8 mouse cellular contexts compared by ENCODE assay signal in the genomic region with DNA sequence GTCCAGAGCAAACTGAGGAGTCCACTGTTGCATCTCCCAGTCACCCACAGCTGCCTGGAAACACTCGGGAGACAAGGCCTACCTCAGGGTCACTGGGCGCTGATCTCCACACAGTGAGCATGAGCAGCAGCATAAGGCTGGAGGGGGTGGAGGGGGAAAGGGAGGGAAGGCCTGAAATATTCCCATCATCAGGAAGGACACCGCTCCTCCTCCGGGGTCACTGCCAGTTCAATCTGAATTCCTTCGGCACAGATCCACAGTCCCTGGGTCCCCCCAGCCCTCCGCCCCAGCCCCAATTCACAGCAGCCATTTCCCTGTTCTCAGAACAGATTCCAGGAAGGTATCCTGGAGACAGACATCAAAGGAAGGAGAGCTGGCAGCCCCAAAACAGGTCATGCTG. TPM values are rescaled to one million over a fixed set of nuclear protein-coding genes. Genes with fewer than 3 reads are reported as not detected.
DNase-seq lines count a peak whose midpoint lies in the region; ATAC-seq and TF ChIP-seq lines count a peak whose summit lies in the region.
"Had no signal": no experiment of that assay in that cellular context is flagged by ENCODE, and none has a peak within 500 bp of the region (broad histone marks: within the 10 kb centered on the region; RNA-seq: fewer than 3 reads in every experiment).

No protein-coding gene starts in this region.

- TF ChIP-seq CTCF in kidney, adult 2 months (conservative IDR thresholded peaks at IDR 0.05; ENCODE audit: insufficient read depth, insufficient read length, low read depth, low read length): no peak
- TF ChIP-seq CTCF in brain, embryonic 14.5 days (IDR thresholded peaks at IDR 0.05; ENCODE audit: borderline replicate concordance, extremely low read depth, insufficient read depth, insufficient read length): no peak

- 13% methylated on average over 6 of the region's 6 CpGs for WGBS in kidney, embryonic 15.5 days
- 32% methylated on average over 6 of the region's 6 CpGs for WGBS in kidney, adult 2 months
- WGBS in hindbrain, embryonic 11.5 days: 7% methylated on average over 6 of the region's 6 CpGs
- 3% methylated on average over 6 of the region's 6 CpGs for WGBS in neural tube, embryonic 11.5 days

- H3K4me1 ChIP-seq in kidney, embryonic 15.5 days: peaks cover 56% of the 10 kb centered on the region
- no peaks in the 10 kb centered on the region for H3K4me1 ChIP-seq in kidney, adult 2 months (ENCODE audit: control insufficient read depth, insufficient read depth, low read length)
- peaks cover 9% of the 10 kb centered on the region for H3K4me1 ChIP-seq in hindbrain, embryonic 11.5 days (replicated peaks; ENCODE audit: control insufficient read depth, insufficient read depth, low read length)
- H3K4me1 ChIP-seq in neural tube, embryonic 11.5 days (ENCODE audit: control insufficient read depth, insufficient read depth, low read length): peaks cover 60% of the 10 kb centered on the region

- H3K27ac ChIP-seq in kidney, embryonic 15.5 days: peak overlapping the region; percentile 83
- H3K27ac ChIP-seq in kidney, adult 2 months (ENCODE audit: insufficient read depth, low read depth, low read length): no peak overlapping the region
- no peak overlapping the region for H3K27ac ChIP-seq in hindbrain, embryonic 11.5 days (ENCODE audit: low read depth, low read length)
- peak overlapping the region; percentile 72 for H3K27ac ChIP-seq in neural tube, embryonic 11.5 days (ENCODE audit: low read depth, low read length)

- H3K4me3 ChIP-seq in kidney, embryonic 15.5 days (replicated peaks): no peak overlapping the region
- no peak overlapping the region for H3K4me3 ChIP-seq in kidney, adult 2 months (ENCODE audit: insufficient read depth, low read depth, low read length)
- no peak overlapping the region for H3K4me3 ChIP-seq in hindbrain, embryonic 11.5 days (ENCODE audit: low read depth, low read length)
- H3K4me3 ChIP-seq in neural tube, embryonic 11.5 days (ENCODE audit: low read depth, low read length): no peak overlapping the region

- H3K4me2 ChIP-seq in kidney, embryonic 15.5 days: peak overlapping the region; percentile 7; the same call in 1 of the 2 replicates
- H3K4me2 ChIP-seq in hindbrain, embryonic 11.5 days (replicated peaks; ENCODE audit: low read depth, low read length): 0 out of 2 replicates have a peak overlapping the region, but pooled peaks have one; percentile 1
- no peak overlapping the region; the same call in 1 of the 2 replicates for H3K4me2 ChIP-seq in neural tube, embryonic 11.5 days (ENCODE audit: low read depth)

- no peak for DNase-seq in kidney, adult 2 months
- DNase-seq in brain, embryonic 14.5 days (ENCODE audit: low read depth): peak; percentile 68
- DNase-seq in hindbrain, embryonic 11.5 days (ENCODE audit: low spot score): peak; percentile 54
- peak; percentile 74 for DNase-seq in neural tube, embryonic 11.5 days (ENCODE audit: low spot score)
- DNase-seq in testis, postnatal 10 days (ENCODE audit: low spot score): no peak

- no peaks in the 10 kb centered on the region for H3K9me3 ChIP-seq in kidney, embryonic 15.5 days (replicated peaks)
- no peaks in the 10 kb centered on the region for H3K9me3 ChIP-seq in hindbrain, embryonic 11.5 days (ENCODE audit: control insufficient read depth, low read length)
- H3K9me3 ChIP-seq in neural tube, embryonic 11.5 days (ENCODE audit: control insufficient read depth, low read length): no peaks in the 10 kb centered on the region

- H3K9ac ChIP-seq in kidney, embryonic 15.5 days: no peak overlapping the region
- H3K9ac ChIP-seq in hindbrain, embryonic 11.5 days (ENCODE audit: low read depth, low read length): 0 out of 2 replicates have a peak overlapping the region, but pooled peaks have one; percentile 7
- H3K9ac ChIP-seq in neural tube, embryonic 11.5 days (ENCODE audit: low read length): no peak overlapping the region

- ATAC-seq in kidney, embryonic 15.5 days (replicated peaks; ENCODE audit: low FRiP score): peak; percentile 63
- ATAC-seq in hindbrain, embryonic 11.5 days (ENCODE audit: low FRiP score): peak; percentile 60
- peak; percentile 80 for ATAC-seq in neural tube, embryonic 11.5 days (ENCODE audit: insufficient read depth, low FRiP score, low TSS enrichment)
- ATAC-seq in megakaryocyte progenitor cell, adult 5-6 weeks (replicated peaks; ENCODE audit: poor library complexity): no peak
- ATAC-seq: Patski had no signal

- no peak for TF ChIP-seq POLR2A in kidney, adult 2 months (IDR thresholded peaks at IDR 0.05; ENCODE audit: low read depth, low read length)
- TF ChIP-seq POLR2A in brain, embryonic 14.5 days (IDR thresholded peaks at IDR 0.05; ENCODE audit: borderline replicate concordance, extremely low read depth, insufficient read depth, insufficient read length, poor library complexity, severe bottlenecking): no peak

- H3K27me3 ChIP-seq in kidney, embryonic 15.5 days: no peaks in the 10 kb centered on the region
- H3K27me3 ChIP-seq in kidney, adult 2 months (replicated peaks; ENCODE audit: control insufficient read depth, insufficient read depth, low read length): no peaks in the 10 kb centered on the region
- no peaks in the 10 kb centered on the region for H3K27me3 ChIP-seq in hindbrain, embryonic 11.5 days (ENCODE audit: control insufficient read depth, insufficient read depth, low read length)
- no peaks in the 10 kb centered on the region for H3K27me3 ChIP-seq in neural tube, embryonic 11.5 days (ENCODE audit: control insufficient read depth, insufficient read depth, low read length)
- H3K27me3 ChIP-seq: Patski had no signal

- H3K36me3 ChIP-seq in kidney, embryonic 15.5 days: no peaks in the 10 kb centered on the region
- no peaks in the 10 kb centered on the region for H3K36me3 ChIP-seq in kidney, adult 2 months (ENCODE audit: control insufficient read depth, insufficient read depth, low read length)
- H3K36me3 ChIP-seq in hindbrain, embryonic 11.5 days (ENCODE audit: control insufficient read depth, insufficient read depth, low read length): no peaks in the 10 kb centered on the region
- H3K36me3 ChIP-seq in neural tube, embryonic 11.5 days (ENCODE audit: control insufficient read depth, insufficient read depth, low read length): no peaks in the 10 kb centered on the region; the same call in 1 of the 2 replicates

RNA-seq across cellular contexts. Expression of a gene that starts 35.8 kb away (rescaled TPM):
- polyA plus RNA-seq in kidney, embryonic 15.5 days (2015; fragmentation: Nextera tagmentation; extraction: Ambion mirVana): 30.2 and 33.1 TPM in 2 replicates
- polyA plus RNA-seq in kidney, adult 2 months (2012; rRNA removed): 10.0 and 10.6 TPM in 2 replicates
- 33.9 and 40.9 TPM in 2 replicates for polyA plus RNA-seq in brain, embryonic 14.5 days (2012; rRNA removed)
- polyA plus RNA-seq in hindbrain, embryonic 11.5 days (2014; fragmentation: Nextera tagmentation; extraction: Ambion mirVana): 40.0 and 45.2 TPM in 2 replicates
- polyA plus RNA-seq in neural tube, embryonic 11.5 days (2014; fragmentation: Nextera tagmentation; extraction: Ambion mirVana): 55.3 and 57.7 TPM in 2 replicates
- 20.7 and 23.9 TPM in 2 replicates for total RNA-seq in megakaryocyte progenitor cell, adult 5-6 weeks (2015)
- total RNA-seq in megakaryocyte progenitor cell, adult 5-6 weeks (2017): 20.0 and 26.5 TPM in 2 replicates

RNA-seq across cellular contexts. Expression of a gene that starts 43.6 kb away (rescaled TPM):
- polyA plus RNA-seq in kidney, embryonic 15.5 days (2015; fragmentation: Nextera tagmentation; extraction: Ambion mirVana): 105 and 111 TPM in 2 replicates
- 16.1 and 17.4 TPM in 2 replicates for polyA plus RNA-seq in kidney, adult 2 months (2012; rRNA removed)
- polyA plus RNA-seq in brain, embryonic 14.5 days (2012; rRNA removed): 32.5 and 36.8 TPM in 2 replicates
- 113 and 116 TPM in 2 replicates for polyA plus RNA-seq in hindbrain, embryonic 11.5 days (2014; fragmentation: Nextera tagmentation; extraction: Ambion mirVana)
- polyA plus RNA-seq in neural tube, embryonic 11.5 days (2014; fragmentation: Nextera tagmentation; extraction: Ambion mirVana): 124 and 136 TPM in 2 replicates
- total RNA-seq in megakaryocyte progenitor cell, adult 5-6 weeks (2015): 20.4 and 25.9 TPM in 2 replicates
- 11.0 and 14.2 TPM in 2 replicates for total RNA-seq in megakaryocyte progenitor cell, adult 5-6 weeks (2017)

Comparison
In these comparisons a context has a peak if more than half of its experiments do, and no peak if none do; other contexts are left out.
1. H3K27ac ChIP-seq: peak in kidney, embryonic 15.5 days (single experiment) and neural tube, embryonic 11.5 days (single experiment); none in kidney, adult 2 months (single experiment) and hindbrain, embryonic 11.5 days (single experiment).
2. DNase-seq: peak in brain, embryonic 14.5 days (single experiment), hindbrain, embryonic 11.5 days (single experiment) and neural tube, embryonic 11.5 days (single experiment); none in kidney, adult 2 months (single experiment) and testis, postnatal 10 days (single experiment).